Mouse (Mus musculus): Measurements from ENCODE around the gene Atg4c.

- TF ChIP-seq CTCF (IDR thresholded peaks at IDR 0.05): no peak
- no peak for TF ChIP-seq EP300 (IDR thresholded peaks at IDR 0.05)
These were observed 59.2 kb downstream of the Atg4c start for GRCm38 (mm10) chr4:99252957-99253356.
